Mouse (Mus musculus): ENCODE measurements around the gene Psmd12. TPM values are rescaled to one million over a fixed set of nuclear protein-coding genes. Genes with fewer than 3 reads are reported as not detected.
"Not testable (repeated sequence)": the region's sequence is repeated elsewhere in the genome, so short reads cannot be mapped to it uniquely, and the experiment has no call there.

Psmd12 gene
- polyA plus RNA-seq, 1 experiment from 2014 or later: 218 TPM

- ATAC-seq (replicated peaks; ENCODE audit: low FRiP score): peak; percentile 53; the same call in 1 of the 2 replicates
- no peak overlapping the region for H3K4me3 ChIP-seq (ENCODE audit: low read depth, low read length)
- peak; percentile 56 for DNase-seq (ENCODE audit: low spot score)
- no peaks in the 10 kb centered on the region for H3K9me3 ChIP-seq (ENCODE audit: control insufficient read depth, low read length)
- H3K9ac ChIP-seq (ENCODE audit: low read length): no peak overlapping the region
- H3K27ac ChIP-seq (ENCODE audit: low read depth, low read length): no peak overlapping the region
- H3K36me3 ChIP-seq (ENCODE audit: control insufficient read depth, insufficient read depth, low read length): no peaks in the 10 kb centered on the region
- no peak overlapping the region for H3K4me2 ChIP-seq (ENCODE audit: low read depth, low read length, severe bottlenecking)
- peaks cover 6% of the 10 kb centered on the region for H3K4me1 ChIP-seq (replicated peaks; ENCODE audit: control insufficient read depth, insufficient read depth, low read length)
- H3K27me3 ChIP-seq (ENCODE audit: control insufficient read depth, insufficient read depth, low read length): no peaks in the 10 kb centered on the region
- WGBS: 20% methylated on average over 11 of the region's 11 CpGs
These were observed 30.5 kb downstream of the Psmd12 start for GRCm38 (mm10) chr11:107509631-107510338.

- no peaks in the 10 kb centered on the region for H3K27me3 ChIP-seq (ENCODE audit: control insufficient read depth, insufficient read depth, low read length)
- H3K9me3 ChIP-seq (ENCODE audit: control insufficient read depth, low read length): no peaks in the 10 kb centered on the region
- ATAC-seq (replicated peaks; ENCODE audit: low FRiP score): 0 out of 2 replicates have a peak, but pooled peaks have one; percentile 5
- H3K4me3 ChIP-seq (ENCODE audit: low read depth, low read length): no peak overlapping the region
- WGBS: 5% methylated on average over 18 of the region's 18 CpGs
- H3K4me1 ChIP-seq (replicated peaks; ENCODE audit: control insufficient read depth, insufficient read depth, low read length): peaks cover 6% of the 10 kb centered on the region
- peak overlapping the region; percentile 31 for H3K9ac ChIP-seq (ENCODE audit: low read length)
- H3K36me3 ChIP-seq (ENCODE audit: control insufficient read depth, insufficient read depth, low read length): no peaks in the 10 kb centered on the region
- H3K4me2 ChIP-seq (ENCODE audit: low read depth, low read length, severe bottlenecking): peak overlapping the region; percentile 19; the same call in 1 of the 2 replicates
- H3K27ac ChIP-seq (ENCODE audit: low read depth, low read length): no peak overlapping the region
- DNase-seq (ENCODE audit: low spot score): peak; percentile 67
These were observed 31.3 kb downstream of the Psmd12 start for GRCm38 (mm10) chr11:107510362-107511269.

- peak; percentile 82 for DNase-seq (ENCODE audit: low spot score)
- not testable (repeated sequence) for H3K27me3 ChIP-seq (ENCODE audit: control insufficient read depth, insufficient read depth, low read length); H3K9me3 ChIP-seq (ENCODE audit: control insufficient read depth, low read length); ATAC-seq (replicated peaks; ENCODE audit: low FRiP score); H3K36me3 ChIP-seq (ENCODE audit: control insufficient read depth, insufficient read depth, low read length); H3K4me2 ChIP-seq (ENCODE audit: low read depth, low read length, severe bottlenecking); H3K4me3 ChIP-seq (ENCODE audit: low read depth, low read length); H3K4me1 ChIP-seq (replicated peaks; ENCODE audit: control insufficient read depth, insufficient read depth, low read length); H3K9ac ChIP-seq (ENCODE audit: low read length); H3K27ac ChIP-seq (ENCODE audit: low read depth, low read length)
- WGBS: 52% methylated on average over 5 of the region's 5 CpGs
These were observed 32.7 kb downstream of the Psmd12 start for GRCm38 (mm10) chr11:107511954-107512353.

GRCm38 (mm10) chr11:107513047-107513446, 33.8 kb downstream of the Psmd12 start:
- Histone ChIP-seq H3K9me3 (ENCODE audit: control insufficient read depth, low read length) (no peaks in the 10 kb centered on the region), H3K4me3 (ENCODE audit: low read depth, low read length) (no peak overlapping the region), H3K27ac (ENCODE audit: low read depth, low read length) (no peak overlapping the region), H3K4me1 (replicated peaks; ENCODE audit: control insufficient read depth, insufficient read depth, low read length) (peaks cover 6% of the 10 kb centered on the region), H3K4me2 (ENCODE audit: low read depth, low read length, severe bottlenecking) (no peak overlapping the region), H3K9ac (ENCODE audit: low read length) (no peak overlapping the region), H3K27me3 (ENCODE audit: control insufficient read depth, insufficient read depth, low read length) (no peaks in the 10 kb centered on the region), H3K36me3 (ENCODE audit: control insufficient read depth, insufficient read depth, low read length) (no peaks in the 10 kb centered on the region)
- WGBS: 85% methylated on average over 10 of the region's 10 CpGs
- DNase-seq (ENCODE audit: low spot score): no peak
- ATAC-seq (replicated peaks; ENCODE audit: low FRiP score): no peak

- Histone ChIP-seq H3K4me2 (ENCODE audit: low read depth, low read length, severe bottlenecking) (no peak overlapping the region), H3K27me3 (ENCODE audit: control insufficient read depth, insufficient read depth, low read length) (no peaks in the 10 kb centered on the region), H3K36me3 (ENCODE audit: control insufficient read depth, insufficient read depth, low read length) (no peaks in the 10 kb centered on the region), H3K4me3 (ENCODE audit: low read depth, low read length) (no peak overlapping the region), H3K4me1 (replicated peaks; ENCODE audit: control insufficient read depth, insufficient read depth, low read length) (no peaks in the 10 kb centered on the region), H3K9me3 (ENCODE audit: control insufficient read depth, low read length) (no peaks in the 10 kb centered on the region), H3K27ac (ENCODE audit: low read depth, low read length) (no peak overlapping the region), H3K9ac (ENCODE audit: low read length) (no peak overlapping the region)
- whole genome bisulfite sequencing: 94% methylated on average over 2 of the region's 2 CpGs
- DNase-seq (ENCODE audit: low spot score): no peak
- no peak for ATAC-seq (replicated peaks; ENCODE audit: low FRiP score)
These were observed 37.1 kb downstream of the Psmd12 start for GRCm38 (mm10) chr11:107516387-107516786.

GRCm38 (mm10) chr11:107518645-107519429, 39.6 kb downstream of the Psmd12 start:
- no peak overlapping the region for H3K4me3 ChIP-seq (ENCODE audit: low read depth, low read length)
- no peak overlapping the region for H3K9ac ChIP-seq (ENCODE audit: low read length)
- no peaks in the 10 kb centered on the region for H3K4me1 ChIP-seq (replicated peaks; ENCODE audit: control insufficient read depth, insufficient read depth, low read length)
- H3K4me2 ChIP-seq (ENCODE audit: low read depth, low read length, severe bottlenecking): no peak overlapping the region
- H3K27me3 ChIP-seq (ENCODE audit: control insufficient read depth, insufficient read depth, low read length): no peaks in the 10 kb centered on the region
- 78% methylated on average over 5 of the region's 5 CpGs for WGBS
- no peaks in the 10 kb centered on the region for H3K36me3 ChIP-seq (ENCODE audit: control insufficient read depth, insufficient read depth, low read length)
- DNase-seq (ENCODE audit: low spot score) (no peak), ATAC-seq (replicated peaks; ENCODE audit: low FRiP score) (no peak)
- H3K27ac ChIP-seq (ENCODE audit: low read depth, low read length): no peak overlapping the region
- no peaks in the 10 kb centered on the region for H3K9me3 ChIP-seq (ENCODE audit: control insufficient read depth, low read length)

- Histone ChIP-seq H3K4me2 (ENCODE audit: low read depth, low read length, severe bottlenecking) (no peak overlapping the region), H3K9me3 (ENCODE audit: control insufficient read depth, low read length) (no peaks in the 10 kb centered on the region), H3K27ac (ENCODE audit: low read depth, low read length) (no peak overlapping the region), H3K36me3 (ENCODE audit: control insufficient read depth, insufficient read depth, low read length) (no peaks in the 10 kb centered on the region), H3K4me1 (replicated peaks; ENCODE audit: control insufficient read depth, insufficient read depth, low read length) (no peaks in the 10 kb centered on the region), H3K27me3 (ENCODE audit: control insufficient read depth, insufficient read depth, low read length) (no peaks in the 10 kb centered on the region), H3K9ac (ENCODE audit: low read length) (no peak overlapping the region), H3K4me3 (ENCODE audit: low read depth, low read length) (no peak overlapping the region)
- DNase-seq (ENCODE audit: low spot score) (no peak), ATAC-seq (replicated peaks; ENCODE audit: low FRiP score) (no peak)
- 74% methylated on average over 1 of the region's 1 CpGs for WGBS
These were observed 41.9 kb downstream of the Psmd12 start for GRCm38 (mm10) chr11:107521153-107521552.

GRCm38 (mm10) chr11:107524966-107525365, 45.7 kb downstream of the Psmd12 start:
- H3K9ac ChIP-seq (ENCODE audit: low read length): no peak overlapping the region
- H3K36me3 ChIP-seq (ENCODE audit: control insufficient read depth, insufficient read depth, low read length): no peaks in the 10 kb centered on the region
- no peaks in the 10 kb centered on the region for H3K4me1 ChIP-seq (replicated peaks; ENCODE audit: control insufficient read depth, insufficient read depth, low read length)
- no peaks in the 10 kb centered on the region for H3K27me3 ChIP-seq (ENCODE audit: control insufficient read depth, insufficient read depth, low read length)
- DNase-seq (ENCODE audit: low spot score): no peak
- WGBS: 85% methylated on average over 1 of the region's 1 CpGs
- no peak overlapping the region for H3K27ac ChIP-seq (ENCODE audit: low read depth, low read length)
- H3K9me3 ChIP-seq (ENCODE audit: control insufficient read depth, low read length): no peaks in the 10 kb centered on the region
- H3K4me3 ChIP-seq (ENCODE audit: low read depth, low read length): no peak overlapping the region
- ATAC-seq (replicated peaks; ENCODE audit: low FRiP score): no peak
- no peak overlapping the region for H3K4me2 ChIP-seq (ENCODE audit: low read depth, low read length, severe bottlenecking)
